Mouse (Mus musculus) thymus, adult 2 months (tissue): ENCODE data around the gene Ptpn11.

Experiments
- CTCF ChIP-seq: fragments of 200-500 bp; IDR thresholded peaks from 2 replicates; pipeline ENCODE4 v1.5.1; 2012; ENCODE audit warnings: mild to moderate bottlenecking, control low read depth, low read length, moderate library complexity, borderline replicate concordance; ENCODE audit not compliant: control insufficient read depth, poor library complexity, insufficient read depth; ENCODE audit errors: extremely low read depth
- POLR2A ChIP-seq: fragments of 200-500 bp; IDR thresholded peaks from 2 replicates; pipeline ENCODE4 v1.6.1; 2012; ENCODE audit warnings: mild to moderate bottlenecking, low read length, control low read depth, moderate library complexity; ENCODE audit not compliant: control insufficient read depth, poor library complexity, insufficient read depth; ENCODE audit errors: extremely low read depth

GRCm38 (mm10) chr5:121229182-121229581, 38.0 kb upstream of the Ptpn11 start:
- TF ChIP-seq CTCF: no peak
- no peak for TF ChIP-seq POLR2A
